Mouse (Mus musculus) liver, postnatal 0 days (tissue): ENCODE results near the gene Dnajc12. TPM values are rescaled to one million over a fixed set of nuclear protein-coding genes. Genes with fewer than 3 reads are reported as not detected.
"Not testable (repeated sequence)": the region's sequence is repeated elsewhere in the genome, so short reads cannot be mapped to it uniquely, and the experiment has no call there.

Experiments used
- ATAC-seq: fragments of 200-750 bp; cut with Nextera tagmentation; 2 replicates; pipeline ENCODE4 v1.8.0; 2017; ENCODE audit warnings: mild to moderate bottlenecking, moderate library complexity
- DNase-seq: peaks from one replicate; pipeline ENCODE4 v3.0.0-alpha.2; 2016
- H3K27ac ChIP-seq: fragments of 300-500 bp; sonication (generic); 2 replicates; pipeline ENCODE4 v1.5.1; 2014; ENCODE audit warnings: antibody characterized with exemption, moderate library complexity, mild to moderate bottlenecking, low read depth
- H3K27me3 ChIP-seq: fragments of 300-500 bp; sonication (generic); 2 replicates; pipeline ENCODE4 v1.6.1; 2014; ENCODE audit warnings: low read length, control low read depth, mixed read lengths; ENCODE audit not compliant: insufficient read depth
- H3K36me3 ChIP-seq: fragments of 300-500 bp; sonication (generic); replicated peaks from 2 replicates; pipeline ENCODE4 v1.6.1; 2014; ENCODE audit warnings: mild to moderate bottlenecking, control low read depth, low read length, moderate library complexity, mixed read lengths; ENCODE audit not compliant: insufficient read depth
- H3K4me1 ChIP-seq: fragments of 300-500 bp; sonication (generic); 2 replicates; pipeline ENCODE4 v1.6.1; 2014; ENCODE audit warnings: antibody characterized with exemption, mild to moderate bottlenecking, control low read depth; ENCODE audit not compliant: insufficient read depth
- H3K4me2 ChIP-seq: fragments of 300-500 bp; sonication (generic); 2 replicates; pipeline ENCODE4 v1.6.1; 2014; ENCODE audit warnings: low read depth, mild to moderate bottlenecking, low read length, moderate library complexity, mixed read lengths
- H3K4me3 ChIP-seq: fragments of 300-500 bp; sonication (generic); 2 replicates; pipeline ENCODE4 v1.5.1; 2014; ENCODE audit warnings: low read depth, low read length
- H3K9ac ChIP-seq: fragments of 300-500 bp; sonication (generic); replicated peaks from 2 replicates; pipeline ENCODE4 v1.6.1; 2014; ENCODE audit warnings: mild to moderate bottlenecking, moderate library complexity
- H3K9me3 ChIP-seq: fragments of 300-500 bp; sonication (generic); 2 replicates; pipeline ENCODE4 v1.6.1; 2016; ENCODE audit warnings: mild to moderate bottlenecking, control low read depth, low read length, mixed read lengths
- CTCF ChIP-seq: sonication (generic); IDR thresholded peaks from 2 replicates; pipeline ENCODE4 v1.5.1; 2016; ENCODE audit warnings: antibody characterized with exemption, low read depth
- EP300 ChIP-seq: IDR thresholded peaks from 2 replicates; pipeline ENCODE4 v1.6.1; 2016; ENCODE audit warnings: antibody characterized with exemption, low read depth, mild to moderate bottlenecking
- WGBS: fragments of 180-500 bp; shearing (Covaris S2); extraction: QIAGEN DNeasy Blood & Tissue Kit; methylation state at CpG from one replicate; pipeline ENCODE4 v1.1.7; 2014; ENCODE audit not compliant: insufficient replicate concordance; 5-methylcytosine and 5-hydroxymethylcytosine counted together
- polyA plus RNA-seq: library from polyadenylated mRNA; unstranded; fragments of >200 nt; fragmentation: Nextera tagmentation; extraction: Ambion mirVana; gene quantifications from 2 replicates; pipeline ENCODE4 v1.2.1, GENCODE M21; 2015

Dnajc12 gene
- polyA plus RNA-seq, 1 experiment from 2014 or later = 14.8 TPM

GRCm38 (mm10) chr10:63432099-63432498 lies 49.9 kb downstream of the Dnajc12 start:
- TF ChIP-seq EP300 = no peak
- no peak for TF ChIP-seq CTCF
- ATAC-seq = no peak
- WGBS = 86% methylated on average over 8 of the region's 8 CpGs

GRCm38 (mm10) chr10:63432887-63433286 lies 50.6 kb downstream of the Dnajc12 start:
- Histone ChIP-seq H3K27me3 (no peaks in the 10 kb centered on the region), H3K4me1 (peaks cover 7% of the 10 kb centered on the region; the same call in 1 of the 2 replicates), H3K27ac (no peak overlapping the region), H3K9ac (no peak overlapping the region), H3K4me3 (no peak overlapping the region), H3K36me3 (no peaks in the 10 kb centered on the region), H3K9me3 (no peaks in the 10 kb centered on the region), H3K4me2 (no peak overlapping the region)
- DNase-seq (no peak), ATAC-seq (no peak)
- WGBS = 36% methylated on average over 2 of the region's 2 CpGs
- no peak for TF ChIP-seq EP300
- TF ChIP-seq CTCF = no peak

More at GRCm38 (mm10) chr10:63432099-63432498, 49.9 kb downstream of the Dnajc12 start:
- no peaks in the 10 kb centered on the region for H3K9me3 ChIP-seq
- H3K4me3 ChIP-seq = no peak overlapping the region
- H3K4me1 ChIP-seq = peaks cover 7% of the 10 kb centered on the region; the same call in 1 of the 2 replicates
- H3K9ac ChIP-seq = no peak overlapping the region
- H3K4me2 ChIP-seq = no peak overlapping the region
- H3K27me3 ChIP-seq = no peaks in the 10 kb centered on the region
- no peak overlapping the region for H3K27ac ChIP-seq
- H3K36me3 ChIP-seq = no peaks in the 10 kb centered on the region
- no peak for DNase-seq

- no peak overlapping the region for H3K27ac ChIP-seq
- no peak for DNase-seq
- no peak overlapping the region for H3K4me3 ChIP-seq
Measured at GRCm38 (mm10) chr10:63438736-63439262, 56.6 kb downstream of the Dnajc12 start.

GRCm38 (mm10) chr10:63439694-63440228 lies 57.5 kb downstream of the Dnajc12 start:
- Histone ChIP-seq H3K4me1 (no peaks in the 10 kb centered on the region), H3K27ac (no peak overlapping the region), H3K4me3 (no peak overlapping the region), H3K9ac (no peak overlapping the region), H3K36me3 (no peaks in the 10 kb centered on the region), H3K9me3 (no peaks in the 10 kb centered on the region), H3K4me2 (no peak overlapping the region), H3K27me3 (no peaks in the 10 kb centered on the region)
- ATAC-seq (no peak), DNase-seq (no peak)
- 43% methylated on average over 7 of the region's 7 CpGs for WGBS
- TF ChIP-seq EP300 (no peak), CTCF (no peak)

More at GRCm38 (mm10) chr10:63438736-63439262, 56.6 kb downstream of the Dnajc12 start:
- H3K27me3 ChIP-seq = no peaks in the 10 kb centered on the region
- no peak for ATAC-seq
- H3K4me2 ChIP-seq = no peak overlapping the region
- TF ChIP-seq CTCF (no peak), EP300 (no peak)
- no peaks in the 10 kb centered on the region for H3K36me3 ChIP-seq
- H3K9ac ChIP-seq = no peak overlapping the region
- H3K4me1 ChIP-seq = no peaks in the 10 kb centered on the region
- no peaks in the 10 kb centered on the region for H3K9me3 ChIP-seq

- not testable (repeated sequence) for H3K4me1 ChIP-seq, H3K4me3 ChIP-seq, H3K9me3 ChIP-seq, H3K36me3 ChIP-seq, H3K4me2 ChIP-seq, DNase-seq, H3K9ac ChIP-seq, H3K27me3 ChIP-seq
- 0 out of 2 replicates have a peak overlapping the region, but pooled peaks have one; percentile 58 for H3K27ac ChIP-seq
- ATAC-seq = peak; percentile 95
- 66% methylated on average over 13 of the region's 13 CpGs for WGBS
Measured at GRCm38 (mm10) chr10:63444602-63445387, 62.6 kb downstream of the Dnajc12 start.

GRCm38 (mm10) chr10:63453926-63454325 lies 71.7 kb downstream of the Dnajc12 start:
- WGBS = 74% methylated on average over 4 of the region's 4 CpGs
- TF ChIP-seq EP300 = no peak
- no peak for TF ChIP-seq CTCF
- DNase-seq (no peak), ATAC-seq (no peak)
- H3K27me3 ChIP-seq = no peaks in the 10 kb centered on the region
- no peaks in the 10 kb centered on the region for H3K4me1 ChIP-seq
- H3K36me3 ChIP-seq = no peaks in the 10 kb centered on the region
- H3K9ac ChIP-seq = no peak overlapping the region
- H3K4me3 ChIP-seq = no peak overlapping the region
- no peaks in the 10 kb centered on the region for H3K9me3 ChIP-seq
- no peak overlapping the region for H3K4me2 ChIP-seq
- H3K27ac ChIP-seq = no peak overlapping the region
